Mouse (Mus musculus) spleen, postnatal 0 days (tissue): ENCODE measurements around the gene Sarnp. TPM values are rescaled to one million over a fixed set of nuclear protein-coding genes. Genes with fewer than 3 reads are reported as not detected.

Experiments used
- polyA plus RNA-seq: library from polyadenylated mRNA; unstranded; fragments of >200 nt; fragmentation: Nextera tagmentation; extraction: Ambion mirVana; gene quantifications from 2 replicates; pipeline ENCODE4 v1.2.1, GENCODE M21; 2015

The Sarnp gene
- polyA plus RNA-seq: 118 and 139 TPM in 2 replicates

GRCm38 (mm10) chr10:128817033-128817432 is at the start of gene Sarnp:
Sarnp (plus strand) TSS chr10:128817333.

GRCm38 (mm10) chr10:128790398-128791124 is 26.6 kb upstream of the Sarnp start, which contains the start of gene Mmp19:
Mmp19 (plus strand) TSS chr10:128790910.

GRCm38 (mm10) chr10:128803771-128804270 is 13.3 kb upstream of the Sarnp start, which contains the start of gene Dnajc14:
Dnajc14 (plus strand) TSS chr10:128804062.

GRCm38 (mm10) chr10:128804271-128805091 is 12.7 kb upstream of the Sarnp start, which contains the start of gene Tmem198b:
Tmem198b (minus strand) TSS chr10:128804370.

GRCm38 (mm10) chr10:128821358-128822056 is 4.4 kb downstream of the Sarnp start, which contains the start of gene Ormdl2:
Ormdl2 (minus strand) TSS chr10:128821645.

GRCm38 (mm10) chr10:128891296-128892094 is 74.4 kb downstream of the Sarnp start, which contains the start of gene Gdf11:
Gdf11 (minus strand) TSS chr10:128891718.

GRCm38 (mm10) chr10:128900698-128901097 is 83.6 kb downstream of the Sarnp start, which contains the start of gene Cd63:
Cd63 (plus strand) TSS chr10:128900989.

GRCm38 (mm10) chr10:128922822-128923012 is 105.6 kb downstream of the Sarnp start, which contains the start of gene Rdh5:
Rdh5 (minus strand) TSS chr10:128922888.

GRCm38 (mm10) chr10:128923935-128924334 is 106.8 kb downstream of the Sarnp start, which contains the start of gene Bloc1s1:
Bloc1s1 (minus strand) TSS chr10:128924035.

Other genes starting within 250 kb of the Sarnp start
- 0.41 and 0.51 TPM in 2 replicates for gene Erbb3, start 227.7 kb upstream of the Sarnp start, polyA plus RNA-seq
- gene Rps26, start 190.6 kb upstream of the Sarnp start, polyA plus RNA-seq: 871 and 883 TPM in 2 replicates
- gene Ikzf4, start 171.3 kb upstream of the Sarnp start, polyA plus RNA-seq: 0.34 and 0.95 TPM in 2 replicates
- 2.7 and 3.1 TPM in 2 replicates for gene Suox, start 143.3 kb upstream of the Sarnp start, polyA plus RNA-seq
- gene Rab5b, start 121.1 kb upstream of the Sarnp start, polyA plus RNA-seq: 28.3 and 31.8 TPM in 2 replicates
- gene Pmel, start 113.1 kb upstream of the Sarnp start, polyA plus RNA-seq: 0.48 and 0.61 TPM in 2 replicates
- gene Cdk2, start 112.3 kb upstream of the Sarnp start, polyA plus RNA-seq: 69.6 and 73.1 TPM in 2 replicates
- 3.3 and 5.3 TPM in 2 replicates for gene Dgka, start 72.5 kb upstream of the Sarnp start, polyA plus RNA-seq
- gene Pym1, start 69.4 kb upstream of the Sarnp start, polyA plus RNA-seq: 23.9 and 26.6 TPM in 2 replicates
- gene Mmp19, start 26.4 kb upstream of the Sarnp start, polyA plus RNA-seq: 0.67 and 1.2 TPM in 2 replicates
- gene Dnajc14, start 13.3 kb upstream of the Sarnp start, polyA plus RNA-seq: 21.1 and 26.6 TPM in 2 replicates
- gene Tmem198b, start 13.0 kb upstream of the Sarnp start, polyA plus RNA-seq: 3.9 and 6.1 TPM in 2 replicates
- 68.8 and 73.7 TPM in 2 replicates for gene Ormdl2, start 4.3 kb downstream of the Sarnp start, polyA plus RNA-seq
- gene Gdf11, start 74.4 kb downstream of the Sarnp start, polyA plus RNA-seq: 0.82 and 1.2 TPM in 2 replicates
- gene Cd63, start 83.7 kb downstream of the Sarnp start, polyA plus RNA-seq: 240 and 284 TPM in 2 replicates
- gene Rdh5, start 105.6 kb downstream of the Sarnp start, polyA plus RNA-seq: 4.8 and 5.9 TPM in 2 replicates
- gene Bloc1s1, start 106.7 kb downstream of the Sarnp start, polyA plus RNA-seq: 116 and 145 TPM in 2 replicates
- 2.5 and 3.2 TPM in 2 replicates for gene Itga7, start 116.5 kb downstream of the Sarnp start, polyA plus RNA-seq
- gene Mettl7b, start 143.7 kb downstream of the Sarnp start, polyA plus RNA-seq: 0.10 TPM in 1 of 2 replicates, not detected in the other
- not detected in 2 replicates for gene Olfr9, start 172.1 kb downstream of the Sarnp start, polyA plus RNA-seq
- not detected in 2 replicates for gene Olfr763, start 193.5 kb downstream of the Sarnp start, polyA plus RNA-seq
- gene Olfr764-ps1, start 222.6 kb downstream of the Sarnp start, polyA plus RNA-seq: not detected in 2 replicates
- not detected in 2 replicates for gene Olfr765, start 232.7 kb downstream of the Sarnp start, polyA plus RNA-seq